Mouse (Mus musculus): Measurements from ENCODE around the gene Mrpl37.

GRCm38 (mm10) chr4:107102220-107102619 lies 35.6 kb upstream of the Mrpl37 start:
- no peak for TF ChIP-seq GATA1 (IDR thresholded peaks at IDR 0.05; ENCODE audit: low read length)
- no peak for TF ChIP-seq TAL1 (IDR thresholded peaks at IDR 0.05; ENCODE audit: low read length)

Measured in erythroblast, embryonic 14.5 days (primary cell).